Mouse (Mus musculus): ENCODE results near the gene Tmem144. TPM values are rescaled to one million over a fixed set of nuclear protein-coding genes. Genes with fewer than 3 reads are reported as not detected.

The Tmem144 gene
- polyA plus RNA-seq, 1 experiment from 2014 or later, result 2.9 TPM

DNA sequence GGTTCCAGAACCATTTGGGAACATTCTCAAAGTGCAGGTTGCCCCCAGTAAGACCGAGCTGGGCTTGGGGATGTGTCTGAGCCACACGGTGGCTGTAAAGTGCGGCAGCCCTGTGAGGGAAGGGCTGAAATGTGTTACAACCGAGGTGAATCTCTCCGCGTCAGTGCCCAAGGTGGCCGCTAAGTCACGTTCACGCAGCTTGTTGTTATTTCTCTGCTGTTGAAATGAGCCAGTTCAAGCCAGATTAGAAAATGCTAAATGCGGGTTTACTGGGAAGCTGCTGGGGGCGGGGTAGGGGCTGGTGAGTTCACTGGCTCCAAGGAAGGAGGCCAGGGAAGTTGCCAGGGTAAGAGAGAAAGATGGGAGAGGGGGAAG lies 68.2 kb downstream of the Tmem144 start:
- no peak for ATAC-seq (ENCODE audit: insufficient read depth, low FRiP score, low TSS enrichment)
- Histone ChIP-seq H3K27me3 (ENCODE audit: control insufficient read depth, insufficient read depth, low read length) (no peaks in the 10 kb centered on the region), H3K27ac (ENCODE audit: low read depth, low read length) (no peak overlapping the region), H3K4me2 (ENCODE audit: low read depth) (0 out of 2 replicates have a peak overlapping the region, but pooled peaks have one; percentile 16), H3K36me3 (ENCODE audit: control insufficient read depth, insufficient read depth, low read length) (no peaks in the 10 kb centered on the region), H3K4me3 (ENCODE audit: low read depth, low read length) (no peak overlapping the region), H3K9me3 (ENCODE audit: control insufficient read depth, low read length) (no peaks in the 10 kb centered on the region), H3K9ac (ENCODE audit: low read length) (no peak overlapping the region), H3K4me1 (ENCODE audit: control insufficient read depth, insufficient read depth, low read length) (no peaks in the 10 kb centered on the region)
- DNase-seq (ENCODE audit: low spot score), result no peak
- WGBS, result 10% methylated on average over 11 of the region's 11 CpGs

DNA sequence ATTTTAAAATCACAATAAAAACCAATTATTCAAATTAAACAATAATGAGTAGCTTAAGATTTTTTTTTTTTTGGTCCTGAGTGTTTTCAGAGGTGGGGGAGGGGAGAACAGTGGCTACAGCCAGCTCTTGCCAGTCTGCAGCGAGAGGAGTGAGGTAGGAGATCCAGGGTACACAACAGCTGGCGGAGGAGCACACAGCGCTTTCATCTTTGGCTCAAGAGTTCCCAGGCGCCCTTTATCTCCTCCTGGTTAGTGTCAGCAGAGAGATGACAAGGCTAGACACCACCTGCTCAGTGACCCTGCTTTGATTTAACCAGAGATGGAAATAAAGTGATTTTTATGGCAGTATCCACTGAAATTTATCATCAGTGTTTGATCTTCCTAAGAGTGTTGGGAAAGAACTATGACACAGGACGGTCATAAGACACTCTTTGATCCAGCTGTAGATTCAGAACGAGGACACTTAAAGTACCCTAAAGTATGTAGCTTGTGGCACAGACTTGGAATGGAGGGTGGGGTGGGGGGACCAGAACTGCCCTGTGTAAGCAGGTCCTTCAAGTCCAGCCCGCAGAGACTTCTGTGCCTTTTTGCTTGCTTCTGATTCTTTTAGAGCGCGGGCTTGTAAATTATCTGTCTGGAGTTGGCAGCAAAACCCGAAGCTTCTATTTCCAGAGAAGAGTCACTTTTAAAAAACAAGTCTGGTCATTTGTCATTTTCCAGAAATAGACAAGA lies 68.8 kb downstream of the Tmem144 start:
- H3K27me3 ChIP-seq (ENCODE audit: control insufficient read depth, insufficient read depth, low read length), result no peaks in the 10 kb centered on the region
- no peak for ATAC-seq (ENCODE audit: insufficient read depth, low FRiP score, low TSS enrichment)
- no peak overlapping the region for H3K4me2 ChIP-seq (ENCODE audit: low read depth)
- 50% methylated on average over 10 of the region's 10 CpGs for WGBS
- peak; percentile 23 for DNase-seq (ENCODE audit: low spot score)
- H3K9me3 ChIP-seq (ENCODE audit: control insufficient read depth, low read length), result no peaks in the 10 kb centered on the region
- no peak overlapping the region for H3K27ac ChIP-seq (ENCODE audit: low read depth, low read length)
- H3K4me3 ChIP-seq (ENCODE audit: low read depth, low read length), result no peak overlapping the region
- H3K9ac ChIP-seq (ENCODE audit: low read length), result no peak overlapping the region
- H3K4me1 ChIP-seq (ENCODE audit: control insufficient read depth, insufficient read depth, low read length), result no peaks in the 10 kb centered on the region
- H3K36me3 ChIP-seq (ENCODE audit: control insufficient read depth, insufficient read depth, low read length), result no peaks in the 10 kb centered on the region

- no peak overlapping the region for H3K4me3 ChIP-seq (ENCODE audit: low read depth, low read length)
- no peak overlapping the region for H3K9ac ChIP-seq (ENCODE audit: low read length)
- no peak overlapping the region for H3K4me2 ChIP-seq (ENCODE audit: low read depth)
- 91% methylated on average over 2 of the region's 2 CpGs for WGBS
- no peaks in the 10 kb centered on the region for H3K4me1 ChIP-seq (ENCODE audit: control insufficient read depth, insufficient read depth, low read length)
- H3K27ac ChIP-seq (ENCODE audit: low read depth, low read length), result no peak overlapping the region
- H3K36me3 ChIP-seq (ENCODE audit: control insufficient read depth, insufficient read depth, low read length), result no peaks in the 10 kb centered on the region
- no peaks in the 10 kb centered on the region for H3K27me3 ChIP-seq (ENCODE audit: control insufficient read depth, insufficient read depth, low read length)
- H3K9me3 ChIP-seq (ENCODE audit: control insufficient read depth, low read length), result no peaks in the 10 kb centered on the region
- DNase-seq (ENCODE audit: low spot score) (no peak), ATAC-seq (ENCODE audit: insufficient read depth, low FRiP score, low TSS enrichment) (no peak)
Observed at GRCm38 (mm10) chr3:79772701-79773100, 79.9 kb downstream of the Tmem144 start.

Other genes starting within 250 kb of the Tmem144 start
- gene 4930579G24Rik, start 223.7 kb downstream of the Tmem144 start, polyA plus RNA-seq (2014; fragmentation: Nextera tagmentation; extraction: Ambion mirVana), result 21.5 and 25.3 TPM in 2 replicates
- 54.4 and 56.1 TPM in 2 replicates for gene Etfdh, start 223.3 kb downstream of the Tmem144 start, polyA plus RNA-seq (2014; fragmentation: Nextera tagmentation; extraction: Ambion mirVana)
- 0.04 TPM in 1 of 2 replicates, not detected in the other for gene Rxfp1, start 114.9 kb downstream of the Tmem144 start, polyA plus RNA-seq (2014; fragmentation: Nextera tagmentation; extraction: Ambion mirVana)
- 5.5 and 8.7 TPM in 2 replicates for gene Fam198b, start 31.8 kb upstream of the Tmem144 start, polyA plus RNA-seq (2014; fragmentation: Nextera tagmentation; extraction: Ambion mirVana)

Measured in neural tube, embryonic 11.5 days (tissue).